Mouse (Mus musculus) ES-Bruce4 (cell line): ENCODE results near the gene Urah.
A peak's percentile ranks its signal among the peaks of the same experiment; 100 is the strongest.

ENCODE experiments used
- CTCF ChIP-seq: IDR thresholded peaks from one replicate; pipeline ENCODE4 v1.8.1; 2011; ENCODE audit warnings: low read depth, low read length
- POLR2A ChIP-seq: IDR thresholded peaks from one replicate; pipeline ENCODE4 v1.8.1; 2011; ENCODE audit warnings: low read length; ENCODE audit not compliant: insufficient read depth

- TF ChIP-seq CTCF = no peak
- peak; percentile 39 for TF ChIP-seq POLR2A
Observed at GRCm38 (mm10) chr7:140881696-140882468, 47.1 kb downstream of the Urah start, which contains the start of the genes Psmd13 and Sirt3.
